ENCODE assay signal across 1 mouse cellular context in the genomic region with DNA sequence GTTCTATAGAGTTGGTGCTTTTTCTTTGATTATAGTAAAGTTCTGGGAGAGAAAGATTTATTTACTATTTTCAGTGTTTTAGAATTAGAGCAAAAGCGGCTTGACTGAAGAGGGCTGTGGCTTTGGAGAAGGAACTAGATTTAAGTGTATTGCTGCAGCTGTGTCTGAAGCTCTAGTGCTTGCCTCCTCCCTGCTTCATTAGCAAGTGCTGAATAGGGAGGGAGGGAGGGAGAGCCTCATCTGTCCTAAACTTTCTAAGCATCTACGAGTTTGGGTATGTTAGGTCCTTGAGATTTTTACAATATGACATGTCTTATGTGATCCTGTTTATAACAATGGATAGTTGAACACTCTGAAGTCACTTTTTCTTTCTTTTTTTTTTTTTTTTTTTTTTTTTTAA.
TF ChIP-seq lines count a peak whose summit lies in the region.

No protein-coding gene starts in this region.

TF ChIP-seq in MEL, 35 proteins besides CTCF, POLR2A, EP300 and RAD21:
- TF ChIP-seq MAX (IDR thresholded peaks at IDR 0.05; ENCODE audit: low read length), result no peak
- no peak for TF ChIP-seq NRF1 (IDR thresholded peaks at IDR 0.05; ENCODE audit: insufficient read depth, low read depth, low read length, poor library complexity, severe bottlenecking)
- TF ChIP-seq BHLHE40 (IDR thresholded peaks at IDR 0.05; ENCODE audit: borderline replicate concordance, low read depth, low read length), result no peak
- TF ChIP-seq ETS1 (IDR thresholded peaks at IDR 0.05; ENCODE audit: low read depth, low read length), result no peak
- no peak for TF ChIP-seq TBP (IDR thresholded peaks at IDR 0.05; ENCODE audit: low read depth, low read length)
- no peak for TF ChIP-seq MYC (IDR thresholded peaks at IDR 0.05; ENCODE audit: low read depth, low read length)
- no peak for TF ChIP-seq USF1 (IDR thresholded peaks at IDR 0.05; ENCODE audit: low read depth, low read length)
- TF ChIP-seq ZKSCAN1 (IDR thresholded peaks at IDR 0.05; ENCODE audit: low read depth, low read length), result no peak
- TF ChIP-seq JUND (IDR thresholded peaks at IDR 0.05; ENCODE audit: low read depth, low read length), result no peak
- no peak for TF ChIP-seq NELFE (IDR thresholded peaks at IDR 0.05; ENCODE audit: low read depth, low read length)
- TF ChIP-seq MAFK (IDR thresholded peaks at IDR 0.05; ENCODE audit: borderline replicate concordance, low read depth, low read length), result no peak
- TF ChIP-seq HCFC1 (IDR thresholded peaks at IDR 0.05; ENCODE audit: low read depth, low read length), result no peak
- TF ChIP-seq GABPA (IDR thresholded peaks at IDR 0.05; ENCODE audit: low read depth, low read length), result no peak
- TF ChIP-seq GATA1 (IDR thresholded peaks at IDR 0.05; ENCODE audit: low read depth, low read length), result no peak
